Mouse (Mus musculus): ENCODE measurements around the gene Itgb1bp2.

The Itgb1bp2 gene

GRCm38 (mm10) chrX:101448886-101449475, at the start of gene Itgb1bp2:
Itgb1bp2 (plus strand) TSS chrX:101449088.
- DNase-seq (ENCODE audit: low read depth, low spot score) = no peak

GRCm38 (mm10) chrX:101418946-101419724, 29.8 kb upstream of the Itgb1bp2 start:
- DNase-seq (ENCODE audit: low read depth, low spot score) = peak; percentile 45

- DNase-seq (ENCODE audit: low read depth, low spot score) = peak; percentile 89
These were observed 28.9 kb upstream of the Itgb1bp2 start for GRCm38 (mm10) chrX:101419725-101420699.

- peak; percentile 1 for DNase-seq (ENCODE audit: low read depth, low spot score)
These were observed 28.2 kb upstream of the Itgb1bp2 start, which contains the start of gene Zmym3 for GRCm38 (mm10) chrX:101420700-101421095. Zmym3 (minus strand) TSS chrX:101420849.

- no peak for DNase-seq (ENCODE audit: low read depth, low spot score)
These were observed 25.4 kb upstream of the Itgb1bp2 start for GRCm38 (mm10) chrX:101423462-101423861.

- DNase-seq (ENCODE audit: low read depth, low spot score) = peak; percentile 65
These were observed 21.1 kb upstream of the Itgb1bp2 start for GRCm38 (mm10) chrX:101427774-101428173.

- DNase-seq (ENCODE audit: low read depth, low spot score) = no peak
These were observed 20.1 kb upstream of the Itgb1bp2 start for GRCm38 (mm10) chrX:101428785-101429141.

GRCm38 (mm10) chrX:101429142-101429949, 19.5 kb upstream of the Itgb1bp2 start, which contains the start of gene Nono:
Nono (plus strand) TSS chrX:101429318.
- peak; percentile 95 for DNase-seq (ENCODE audit: low read depth, low spot score)

GRCm38 (mm10) chrX:101429976-101430375, 18.9 kb upstream of the Itgb1bp2 start:
- no peak for DNase-seq (ENCODE audit: low read depth, low spot score)

GRCm38 (mm10) chrX:101451147-101451546, 2.3 kb downstream of the Itgb1bp2 start:
- no peak for DNase-seq (ENCODE audit: low read depth, low spot score)

- no peak for DNase-seq (ENCODE audit: low read depth, low spot score)
These were observed 2.7 kb downstream of the Itgb1bp2 start for GRCm38 (mm10) chrX:101451591-101451990.

- no peak for DNase-seq (ENCODE audit: low read depth, low spot score)
These were observed 23.3 kb downstream of the Itgb1bp2 start for GRCm38 (mm10) chrX:101472202-101472601.

- no peak for DNase-seq (ENCODE audit: low read depth, low spot score)
These were observed 32.9 kb downstream of the Itgb1bp2 start for GRCm38 (mm10) chrX:101481604-101482350.

- DNase-seq (ENCODE audit: low read depth, low spot score) = peak; percentile 77
These were observed 37.7 kb downstream of the Itgb1bp2 start for GRCm38 (mm10) chrX:101486487-101487152.

All from CD4-positive, CD25-positive, alpha-beta regulatory T cell, adult 2 months (primary cell).